Mouse (Mus musculus): ENCODE results near the gene Med27. TPM values are rescaled to one million over a fixed set of nuclear protein-coding genes. Genes with fewer than 3 reads are reported as not detected.

Gene Med27
- polyA plus RNA-seq, 1 experiment from 2014 or later = 67.6 TPM

DNA sequence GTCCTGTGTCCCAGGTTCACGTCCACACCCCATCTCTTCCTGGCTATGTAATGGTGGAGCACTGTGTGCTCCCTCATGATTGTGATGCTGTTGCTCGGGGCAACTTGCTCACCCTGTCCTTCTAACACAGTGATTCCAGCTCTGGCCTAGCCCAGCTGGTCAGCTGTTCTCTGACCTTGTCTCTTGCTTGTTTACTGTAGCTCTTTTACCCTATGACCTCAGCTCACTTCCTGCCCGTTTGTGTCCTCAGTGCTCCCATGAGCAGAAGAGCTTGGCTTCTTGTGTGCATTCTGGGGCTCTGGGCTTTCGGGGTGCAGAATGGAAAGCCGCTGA is 91.9 kb downstream of the Med27 start:
- no peak overlapping the region for H3K27ac ChIP-seq (replicated peaks)
- 80% methylated on average over 5 of the region's 5 CpGs for WGBS
- H3K9me3 ChIP-seq (replicated peaks) = no peaks in the 10 kb centered on the region
- no peak for ATAC-seq (ENCODE audit: low FRiP score)
- H3K4me2 ChIP-seq = no peak overlapping the region
- no peak overlapping the region for H3K9ac ChIP-seq (replicated peaks)
- no peaks in the 10 kb centered on the region for H3K36me3 ChIP-seq
- peaks cover 25% of the 10 kb centered on the region for H3K4me1 ChIP-seq
- H3K4me3 ChIP-seq (replicated peaks) = no peak overlapping the region
- no peaks in the 10 kb centered on the region for H3K27me3 ChIP-seq (replicated peaks)

DNA sequence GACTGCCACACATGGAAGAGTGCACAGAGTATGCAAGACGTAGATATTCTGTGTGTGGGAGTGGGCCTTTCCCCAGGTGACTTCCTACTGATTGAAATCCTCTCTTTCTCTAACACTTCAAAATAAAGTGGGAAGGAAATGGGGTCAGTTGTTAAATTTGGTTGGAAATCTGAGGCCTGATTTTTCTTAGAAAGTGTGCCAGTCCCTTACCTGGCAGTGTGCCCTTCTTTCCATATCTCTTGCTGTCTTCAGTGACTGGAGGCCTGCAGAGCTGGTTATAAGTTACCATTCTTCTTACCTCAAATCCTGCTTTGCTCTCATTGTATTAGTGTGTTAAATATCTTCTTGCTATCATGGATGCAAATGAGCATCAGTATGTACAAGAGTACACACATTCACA is 92.4 kb downstream of the Med27 start:
- H3K27me3 ChIP-seq (replicated peaks) = no peaks in the 10 kb centered on the region
- no peaks in the 10 kb centered on the region for H3K9me3 ChIP-seq (replicated peaks)
- H3K27ac ChIP-seq (replicated peaks) = no peak overlapping the region
- H3K9ac ChIP-seq (replicated peaks) = no peak overlapping the region
- no peak for ATAC-seq (ENCODE audit: low FRiP score)
- no peaks in the 10 kb centered on the region for H3K36me3 ChIP-seq
- H3K4me3 ChIP-seq (replicated peaks) = no peak overlapping the region
- no peak overlapping the region for H3K4me2 ChIP-seq
- WGBS = 68% methylated on average over 1 of the region's 1 CpGs
- H3K4me1 ChIP-seq = peaks cover 24% of the 10 kb centered on the region

DNA sequence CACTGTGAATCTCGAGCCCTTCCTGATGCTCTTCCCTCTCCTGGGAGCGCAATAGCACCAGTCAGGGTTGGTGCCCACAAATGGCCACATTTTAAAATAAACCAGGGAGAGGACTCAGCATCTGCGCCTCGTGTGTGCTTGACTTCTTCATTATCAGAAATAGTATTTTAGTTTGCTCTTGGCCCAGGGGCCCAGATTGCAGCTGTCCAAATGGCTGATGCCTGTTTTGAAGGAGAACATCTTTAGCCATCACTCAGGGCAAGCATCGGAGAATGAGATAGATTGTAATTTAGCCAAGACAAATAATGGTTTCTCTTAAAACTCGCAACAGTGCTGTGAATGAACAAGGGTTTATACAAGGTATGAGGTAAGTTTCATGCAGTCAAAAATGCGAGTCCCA is 92.8 kb downstream of the Med27 start:
- H3K4me3 ChIP-seq (replicated peaks) = no peak overlapping the region
- no peak overlapping the region for H3K4me2 ChIP-seq
- H3K27ac ChIP-seq (replicated peaks) = no peak overlapping the region
- peaks cover 20% of the 10 kb centered on the region for H3K4me1 ChIP-seq
- ATAC-seq (ENCODE audit: low FRiP score) = no peak
- WGBS = 63% methylated on average over 7 of the region's 7 CpGs
- no peaks in the 10 kb centered on the region for H3K36me3 ChIP-seq
- no peak overlapping the region for H3K9ac ChIP-seq (replicated peaks)
- H3K27me3 ChIP-seq (replicated peaks) = no peaks in the 10 kb centered on the region
- H3K9me3 ChIP-seq (replicated peaks) = no peaks in the 10 kb centered on the region

DNA sequence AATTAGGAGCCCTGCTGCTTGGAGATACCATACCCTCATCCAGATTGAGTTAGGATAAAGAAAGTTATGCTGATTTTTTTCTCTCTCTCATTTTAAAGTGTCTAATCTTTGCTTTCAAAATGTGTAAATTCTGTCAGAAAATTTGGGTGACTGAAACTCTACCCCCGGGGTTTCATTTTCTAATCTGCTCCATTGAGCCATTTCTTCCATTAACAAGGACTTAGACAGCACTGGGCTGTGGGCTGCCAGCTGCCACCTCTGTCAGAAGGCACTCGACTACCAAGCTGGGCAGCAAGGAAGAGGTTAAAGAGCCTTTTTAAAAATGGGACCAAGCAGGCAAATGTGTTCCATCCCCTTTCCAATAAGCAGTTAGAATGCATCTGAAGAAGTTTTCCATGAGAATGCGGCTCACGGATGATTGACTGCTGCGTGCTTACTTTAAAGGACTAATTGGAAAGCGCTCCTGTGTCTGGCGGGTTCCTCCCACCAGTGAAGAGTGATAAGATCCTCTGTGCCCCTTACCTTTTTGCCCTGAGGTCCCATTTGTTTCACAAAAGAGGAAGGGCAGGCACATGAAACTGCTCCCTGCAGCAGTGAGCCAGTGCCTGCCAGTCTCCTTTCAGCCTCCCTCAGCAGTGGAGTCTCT is 93.4 kb downstream of the Med27 start:
- Histone ChIP-seq H3K36me3 (no peaks in the 10 kb centered on the region), H3K4me2 (no peak overlapping the region), H3K27me3 (replicated peaks) (no peaks in the 10 kb centered on the region), H3K4me3 (replicated peaks) (no peak overlapping the region), H3K27ac (replicated peaks) (no peak overlapping the region), H3K4me1 (peaks cover 18% of the 10 kb centered on the region), H3K9ac (replicated peaks) (no peak overlapping the region), H3K9me3 (replicated peaks) (no peaks in the 10 kb centered on the region)
- ATAC-seq (ENCODE audit: low FRiP score) = no peak
- WGBS = 46% methylated on average over 7 of the region's 7 CpGs

DNA sequence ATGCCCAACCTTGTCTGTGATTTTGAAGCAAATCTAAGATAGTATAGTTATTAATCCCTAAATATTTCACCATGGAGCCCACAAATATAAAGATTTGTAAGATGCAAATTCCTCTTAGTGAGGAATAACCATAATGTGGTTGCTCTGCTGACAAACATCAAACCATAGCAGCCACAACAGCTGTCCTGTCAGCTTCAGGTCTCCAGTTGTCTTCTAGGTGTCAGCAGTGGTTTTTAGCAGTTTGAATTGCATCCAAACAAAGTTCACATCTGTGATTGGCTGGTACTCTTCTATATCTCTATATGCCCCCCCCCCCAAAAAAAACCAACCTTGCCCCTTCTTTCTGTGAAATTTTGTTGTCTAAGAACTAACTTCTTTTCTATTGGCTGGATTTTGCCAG is 95.7 kb downstream of the Med27 start:
- no peaks in the 10 kb centered on the region for H3K9me3 ChIP-seq (replicated peaks)
- no peaks in the 10 kb centered on the region for H3K27me3 ChIP-seq (replicated peaks)
- no peak overlapping the region for H3K9ac ChIP-seq (replicated peaks)
- no peaks in the 10 kb centered on the region for H3K36me3 ChIP-seq
- no peak overlapping the region for H3K4me2 ChIP-seq
- no peak overlapping the region for H3K4me3 ChIP-seq (replicated peaks)
- peaks cover 21% of the 10 kb centered on the region for H3K4me1 ChIP-seq
- ATAC-seq (ENCODE audit: low FRiP score) = no peak
- H3K27ac ChIP-seq (replicated peaks) = no peak overlapping the region

DNA sequence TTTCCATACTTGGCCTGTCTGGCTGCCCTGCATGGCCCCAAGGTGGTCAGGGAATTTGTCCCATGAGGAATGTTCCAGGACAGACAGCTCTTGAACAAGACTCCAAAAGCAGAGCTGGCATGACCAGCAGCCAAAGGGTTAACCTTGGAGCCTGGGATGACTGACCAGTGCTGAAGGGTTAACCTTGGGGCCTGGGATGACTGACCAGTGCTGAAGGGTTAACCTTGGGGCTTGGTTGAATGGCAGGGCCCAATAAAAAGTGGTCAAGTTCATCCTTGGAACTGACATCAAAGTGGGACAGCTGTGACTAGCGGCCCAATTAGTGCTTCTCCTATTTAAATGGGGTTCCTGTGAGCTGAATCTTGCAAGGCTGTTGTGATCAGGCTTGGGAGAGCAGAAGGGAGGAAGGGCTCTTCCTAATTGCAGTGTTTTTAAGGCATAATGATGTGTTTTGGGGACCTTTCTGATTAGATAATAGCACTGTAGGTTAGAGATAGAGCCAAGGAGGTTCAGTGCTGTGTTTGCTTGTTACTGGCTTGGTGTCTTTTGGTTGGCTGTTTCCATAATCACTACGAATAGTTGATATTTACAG is 97.1 kb downstream of the Med27 start:
- Histone ChIP-seq H3K27me3 (replicated peaks) (no peaks in the 10 kb centered on the region), H3K9me3 (replicated peaks) (no peaks in the 10 kb centered on the region)
- 70% methylated on average over 2 of the region's 2 CpGs for WGBS

DNA sequence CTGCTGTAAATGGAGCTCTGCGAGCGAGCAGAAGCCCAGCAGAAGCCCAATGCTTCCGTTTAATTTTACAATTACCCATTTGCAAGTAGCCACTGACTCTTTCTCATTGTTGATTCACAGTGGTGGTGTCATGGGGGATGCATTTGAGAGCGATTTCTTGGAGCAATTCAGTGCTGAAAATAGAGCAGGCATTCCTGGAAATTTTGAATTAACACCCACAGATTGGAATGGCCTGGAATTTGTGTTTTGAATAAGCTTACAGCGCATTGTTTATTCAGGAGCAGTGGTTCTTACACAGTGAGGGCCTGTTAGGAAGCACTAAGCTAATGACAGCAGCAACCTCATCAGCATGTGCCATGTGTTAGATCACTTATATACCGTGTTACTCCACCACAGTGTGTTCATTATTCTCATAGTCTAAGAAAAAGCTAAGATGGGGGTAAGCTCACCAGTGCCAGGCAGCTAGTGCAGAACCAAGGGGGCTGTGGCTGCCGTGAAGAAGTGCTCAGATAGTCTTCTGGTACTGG is 101.9 kb downstream of the Med27 start:
- Histone ChIP-seq H3K27ac (replicated peaks) (peak overlapping the region; percentile 43; the same call in 1 of the 2 replicates), H3K9ac (replicated peaks) (no peak overlapping the region), H3K36me3 (no peaks in the 10 kb centered on the region), H3K4me1 (peaks cover 38% of the 10 kb centered on the region), H3K27me3 (replicated peaks) (no peaks in the 10 kb centered on the region), H3K4me3 (replicated peaks) (no peak overlapping the region), H3K9me3 (replicated peaks) (no peaks in the 10 kb centered on the region), H3K4me2 (no peak overlapping the region)
- ATAC-seq (ENCODE audit: low FRiP score) = no peak
- 44% methylated on average over 7 of the region's 7 CpGs for WGBS

More for the DNA sequence above, 97.1 kb downstream of the Med27 start:
- H3K9ac ChIP-seq (replicated peaks) = no peak overlapping the region
- H3K4me3 ChIP-seq (replicated peaks) = no peak overlapping the region
- H3K27ac ChIP-seq (replicated peaks) = no peak overlapping the region
- no peak overlapping the region for H3K4me2 ChIP-seq
- no peak for ATAC-seq (ENCODE audit: low FRiP score)
- peaks cover 25% of the 10 kb centered on the region for H3K4me1 ChIP-seq
- H3K36me3 ChIP-seq = no peaks in the 10 kb centered on the region

DNA sequence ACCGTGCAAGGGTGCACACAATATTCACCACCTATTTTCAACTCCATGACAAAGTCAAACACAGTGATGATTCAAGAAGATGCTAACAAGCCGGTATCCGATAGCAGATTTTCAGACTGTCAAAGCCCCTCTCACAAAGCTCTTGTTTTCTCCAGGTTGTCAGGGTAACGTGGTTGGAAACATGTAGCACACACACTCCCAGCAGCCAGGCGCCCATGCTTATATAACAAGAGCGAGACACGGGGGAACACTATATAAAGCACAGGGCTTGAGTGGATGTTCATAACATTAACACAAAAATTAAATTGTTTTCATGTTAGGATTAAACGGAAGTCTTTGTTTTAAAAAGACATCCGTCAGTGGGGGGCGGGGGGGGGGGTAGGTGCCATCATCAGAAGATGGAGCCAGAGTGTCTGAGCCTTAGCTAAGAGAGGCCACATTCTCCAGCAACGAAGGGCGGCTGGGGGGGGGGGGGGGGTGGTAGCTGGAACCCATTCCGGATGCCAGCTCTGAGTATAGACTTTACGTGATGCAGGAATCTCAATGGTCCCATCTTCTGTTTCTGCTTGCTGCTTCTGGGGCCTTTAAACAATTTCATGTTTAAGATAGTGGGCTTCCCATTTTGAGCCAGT is 104.9 kb downstream of the Med27 start:
- no peak overlapping the region for H3K4me3 ChIP-seq (replicated peaks)
- WGBS = 51% methylated on average over 14 of the region's 14 CpGs
- no peaks in the 10 kb centered on the region for H3K27me3 ChIP-seq (replicated peaks)
- no peak overlapping the region for H3K27ac ChIP-seq (replicated peaks)
- peaks cover 47% of the 10 kb centered on the region for H3K4me1 ChIP-seq
- no peak overlapping the region for H3K9ac ChIP-seq (replicated peaks)
- no peaks in the 10 kb centered on the region for H3K36me3 ChIP-seq
- no peak; the same call in 1 of the 2 replicates for ATAC-seq (ENCODE audit: low FRiP score)
- H3K9me3 ChIP-seq (replicated peaks) = no peaks in the 10 kb centered on the region
- H3K4me2 ChIP-seq = no peak overlapping the region

DNA sequence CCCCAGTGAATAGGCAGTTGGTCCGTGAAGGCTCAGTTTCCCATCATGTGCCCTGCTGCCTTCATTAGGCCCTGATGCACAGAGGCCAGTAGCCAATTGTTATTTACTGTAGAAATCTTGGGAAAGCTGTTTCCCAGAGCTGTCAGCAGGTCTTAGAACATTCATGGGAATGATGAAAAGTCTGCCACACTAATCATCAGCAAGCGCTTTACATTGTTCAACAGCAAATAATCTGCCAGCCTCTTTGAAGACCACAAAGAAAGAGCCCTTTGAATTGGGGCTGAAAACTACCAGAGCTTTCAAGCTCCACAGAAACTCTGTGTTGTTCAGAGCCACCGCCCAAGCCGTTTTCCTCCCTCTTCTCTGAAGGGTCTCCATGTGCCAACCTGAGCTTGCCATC is 106.8 kb downstream of the Med27 start:
- Histone ChIP-seq H3K9ac (replicated peaks) (no peak overlapping the region), H3K36me3 (no peaks in the 10 kb centered on the region), H3K27me3 (replicated peaks) (no peaks in the 10 kb centered on the region), H3K4me1 (peaks cover 41% of the 10 kb centered on the region), H3K27ac (replicated peaks) (no peak overlapping the region), H3K9me3 (replicated peaks) (no peaks in the 10 kb centered on the region), H3K4me3 (replicated peaks) (no peak overlapping the region), H3K4me2 (no peak overlapping the region)
- WGBS = 46% methylated on average over 4 of the region's 4 CpGs
- ATAC-seq (ENCODE audit: low FRiP score) = no peak

DNA sequence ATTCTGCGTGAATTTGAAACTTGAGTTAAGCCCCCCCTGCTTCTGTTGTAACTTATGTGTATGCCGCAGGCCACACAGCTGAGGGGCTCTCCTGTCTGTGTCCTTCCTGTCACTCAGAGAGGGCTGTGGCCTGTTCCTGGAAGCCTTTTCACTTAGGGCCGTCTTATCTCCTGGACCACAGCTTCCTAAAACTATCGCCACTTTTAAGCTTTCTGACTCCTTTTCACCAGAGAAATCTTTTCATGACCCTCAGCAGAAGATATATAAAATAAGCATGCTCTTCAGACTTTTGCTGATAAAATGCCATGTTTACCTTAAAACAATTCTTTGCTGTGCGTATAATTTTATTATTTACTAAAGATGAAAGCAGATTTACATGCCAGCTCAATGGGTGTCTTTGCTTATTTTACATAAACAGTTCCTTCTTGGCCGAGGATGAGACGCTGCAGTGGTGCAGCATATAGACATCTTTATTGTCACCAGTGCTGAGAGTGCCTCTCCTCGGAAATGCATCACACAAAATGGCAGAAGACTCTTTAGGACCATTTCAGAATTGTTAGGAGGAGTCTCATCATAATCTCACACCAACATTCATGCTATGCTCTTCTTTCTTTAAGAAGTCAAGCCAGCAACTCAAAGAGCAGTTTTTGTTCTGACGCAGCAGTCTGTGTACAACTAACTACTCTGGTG is 110.2 kb downstream of the Med27 start:
- Histone ChIP-seq H3K4me1 (peaks cover 20% of the 10 kb centered on the region), H3K27me3 (replicated peaks) (no peaks in the 10 kb centered on the region), H3K4me2 (no peak overlapping the region), H3K36me3 (no peaks in the 10 kb centered on the region), H3K27ac (replicated peaks) (no peak overlapping the region), H3K9ac (replicated peaks) (no peak overlapping the region), H3K9me3 (replicated peaks) (no peaks in the 10 kb centered on the region), H3K4me3 (replicated peaks) (no peak overlapping the region)
- no peak for ATAC-seq (ENCODE audit: low FRiP score)
- WGBS = 83% methylated on average over 9 of the region's 9 CpGs

DNA sequence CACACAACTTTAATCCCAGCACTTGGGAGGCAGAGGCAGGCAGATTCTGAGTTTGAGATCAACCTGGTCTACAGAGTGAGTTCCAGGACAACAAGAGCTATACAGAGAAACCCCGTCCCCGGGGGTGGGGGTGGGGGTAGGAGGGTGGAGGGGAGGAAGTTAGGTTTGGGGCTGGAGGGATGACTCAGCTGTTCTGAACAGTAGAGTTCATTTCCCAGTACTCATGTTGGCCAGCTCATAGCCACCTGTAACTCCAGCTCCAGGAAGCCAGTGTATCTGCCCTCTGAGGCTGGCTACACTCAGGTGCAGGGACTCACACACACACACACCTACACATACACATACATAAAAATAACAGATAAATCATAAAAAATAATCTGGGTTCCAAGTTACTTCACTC is 111.1 kb downstream of the Med27 start:
- 84% methylated on average over 2 of the region's 2 CpGs for WGBS
- Histone ChIP-seq H3K27ac (replicated peaks) (no peak overlapping the region), H3K9me3 (replicated peaks) (no peaks in the 10 kb centered on the region), H3K4me2 (no peak overlapping the region), H3K27me3 (replicated peaks) (no peaks in the 10 kb centered on the region), H3K36me3 (no peaks in the 10 kb centered on the region), H3K4me3 (replicated peaks) (no peak overlapping the region), H3K4me1 (peaks cover 15% of the 10 kb centered on the region), H3K9ac (replicated peaks) (no peak overlapping the region)
- ATAC-seq (ENCODE audit: low FRiP score) = no peak
